Mouse (Mus musculus) gastrocnemius, postnatal 14 days (tissue): ENCODE data around the gene Zfp775. TPM values are rescaled to one million over a fixed set of nuclear protein-coding genes. Genes with fewer than 3 reads are reported as not detected.

Source experiments
- DNase-seq: peaks from one replicate; pipeline ENCODE4 v3.0.0; 2021; ENCODE audit warnings: mixed read lengths
- intact Hi-C: fragments of 180-260 bp; cut with DNase I; formaldehyde crosslinking; loops from one replicate; pipeline ENCODE4 v1.15.1; 2025; ENCODE audit warnings: low total_unique reads
- total RNA-seq, 2 experiments: library from RNA; stranded (reverse); gene quantifications; 2 replicates each; pipeline ENCODE4 v1.2.3; 2021

The Zfp775 gene
- total RNA-seq, 2 experiments from 2014 or later, result 5.2 to 5.5 TPM

- intact Hi-C loops, result loop anchor here (2.0 kb wide), 1 partner anchor 55 kb away; no protein-coding TSS in a partner anchor
- DNase-seq, result no peak
Measured at GRCm38 (mm10) chr6:48650041-48650440, 48.2 kb downstream of the Zfp775 start.

GRCm38 (mm10) chr6:48658721-48659120 lies 56.9 kb downstream of the Zfp775 start:
- intact Hi-C loops, result no loop called here
- no peak for DNase-seq

GRCm38 (mm10) chr6:48664750-48665149 lies 62.9 kb downstream of the Zfp775 start:
- intact Hi-C loops, result no loop called here
- DNase-seq, result no peak

DNA sequence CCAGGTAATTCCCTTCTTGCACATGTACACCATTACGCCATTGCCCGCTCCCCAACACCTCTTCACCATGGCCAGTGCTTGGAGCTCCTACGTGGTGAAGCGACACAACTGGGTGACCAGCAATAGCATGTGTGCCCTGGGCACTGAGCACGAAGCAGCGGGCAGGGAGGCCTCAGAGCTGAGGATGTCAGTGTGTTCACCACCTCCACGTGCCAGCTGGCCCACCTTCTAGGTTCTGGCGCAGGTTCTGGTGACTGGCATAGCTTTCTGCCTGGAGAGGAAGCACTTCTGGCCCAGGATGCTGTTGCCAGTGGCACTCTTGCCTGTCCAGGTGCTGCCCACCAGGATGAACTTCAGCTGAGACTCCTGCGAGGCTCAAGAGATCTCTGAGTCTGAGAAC lies 63.6 kb downstream of the Zfp775 start:
- intact Hi-C loops, result no loop called here
- DNase-seq, result no peak

GRCm38 (mm10) chr6:48666159-48666586 lies 64.3 kb downstream of the Zfp775 start:
- no peak for DNase-seq
- intact Hi-C loops, result no loop called here

GRCm38 (mm10) chr6:48668022-48668421 lies 66.2 kb downstream of the Zfp775 start:
- DNase-seq, result no peak
- intact Hi-C loops, result no loop called here

- DNase-seq, result no peak
- intact Hi-C loops, result no loop called here
Measured at GRCm38 (mm10) chr6:48669446-48669969, 67.6 kb downstream of the Zfp775 start.

Other genes starting within 250 kb of the Zfp775 start
- 10 to 100 TPM in 1 of 2 experiments, 1 to 10 TPM in 1; 8.7 to 11.0 TPM for gene Krba1, start 206.5 kb upstream of the Zfp775 start, total RNA-seq
- gene Zfp467, start 156.2 kb upstream of the Zfp775 start, total RNA-seq, result 10 to 100 TPM; 15.9 to 16.5 TPM
- 1 to 10 TPM in 1 of 2 experiments, under 1 TPM in 1; 0.16 to 1.1 TPM for gene Sspo, start 153.8 kb upstream of the Zfp775 start, total RNA-seq
- 10 to 100 TPM; 48.6 to 48.9 TPM for gene Atp6v0e2, start 64.4 kb upstream of the Zfp775 start, total RNA-seq
- gene Lrrc61, start 47.3 kb upstream of the Zfp775 start, total RNA-seq, result 10 to 100 TPM; 13.2 to 15.4 TPM
- gene Rarres2, start 29.3 kb upstream of the Zfp775 start, total RNA-seq, result 10 to 100 TPM; 22.2 to 35.7 TPM
- gene Gm45021, start 12.5 kb upstream of the Zfp775 start, total RNA-seq, result not detected
- 10 to 100 TPM; 18.5 to 19.0 TPM for gene Repin1, start 8.2 kb upstream of the Zfp775 start, total RNA-seq
- gene Gm44965, start 8.1 kb upstream of the Zfp775 start, total RNA-seq, result 1 to 10 TPM in 1 of 2 experiments, not detected in 1; 2.0 TPM
- under 1 TPM; 0.40 to 0.45 TPM for gene AI854703, start 24.7 kb downstream of the Zfp775 start, total RNA-seq
- gene Gimap8, start 45.2 kb downstream of the Zfp775 start, total RNA-seq, result 1 to 10 TPM; 4.3 to 5.3 TPM
- 1 to 10 TPM; 1.6 to 2.2 TPM for gene Gimap9, start 74.1 kb downstream of the Zfp775 start, total RNA-seq
- 10 to 100 TPM; 10.7 to 12.5 TPM for gene Gimap4, start 82.5 kb downstream of the Zfp775 start, total RNA-seq
- 10 to 100 TPM; 21.8 to 22.0 TPM for gene Gimap6, start 106.2 kb downstream of the Zfp775 start, total RNA-seq
- 1 to 10 TPM; 1.8 to 4.3 TPM for gene Gm28053, start 116.5 kb downstream of the Zfp775 start, total RNA-seq
- gene Gimap7, start 116.6 kb downstream of the Zfp775 start, total RNA-seq, result not detected
- 1 to 10 TPM; 5.7 to 6.4 TPM for gene Gimap1, start 137.0 kb downstream of the Zfp775 start, total RNA-seq
- 1 to 10 TPM; 3.6 to 4.5 TPM for gene Gimap5, start 144.1 kb downstream of the Zfp775 start, total RNA-seq
- under 1 TPM in 1 of 2 experiments, not detected in 1; 0.22 TPM for gene Gimap3, start 168.8 kb downstream of the Zfp775 start, total RNA-seq
- 1 to 10 TPM; 8.1 to 9.1 TPM for gene Tmem176a, start 238.9 kb downstream of the Zfp775 start, total RNA-seq
- 10 to 100 TPM; 19.5 to 26.1 TPM for gene Tmem176b, start 239.4 kb downstream of the Zfp775 start, total RNA-seq